Mouse (Mus musculus) adrenal gland, adult 2 months (tissue): Measurements from ENCODE around the gene Prr15l. TPM values are rescaled to one million over a fixed set of nuclear protein-coding genes. Genes with fewer than 3 reads are reported as not detected.

Source experiments
- DNase-seq: peaks from one replicate; pipeline ENCODE4 v3.0.0; 2021
- polyA plus RNA-seq: library from polyadenylated mRNA; depleted of rRNA; stranded (reverse); fragments of >200 nt; gene quantifications from 2 replicates; pipeline ENCODE4 v1.2.3, GENCODE M21; 2012
- total RNA-seq, 2 experiments: library from RNA; stranded (reverse); gene quantifications; 2 replicates each; pipeline ENCODE4 v1.2.3; 2021

The Prr15l gene
- total and polyA plus RNA-seq, 3 experiments: 0.52 to 0.66 TPM; not detected in 1

DNA sequence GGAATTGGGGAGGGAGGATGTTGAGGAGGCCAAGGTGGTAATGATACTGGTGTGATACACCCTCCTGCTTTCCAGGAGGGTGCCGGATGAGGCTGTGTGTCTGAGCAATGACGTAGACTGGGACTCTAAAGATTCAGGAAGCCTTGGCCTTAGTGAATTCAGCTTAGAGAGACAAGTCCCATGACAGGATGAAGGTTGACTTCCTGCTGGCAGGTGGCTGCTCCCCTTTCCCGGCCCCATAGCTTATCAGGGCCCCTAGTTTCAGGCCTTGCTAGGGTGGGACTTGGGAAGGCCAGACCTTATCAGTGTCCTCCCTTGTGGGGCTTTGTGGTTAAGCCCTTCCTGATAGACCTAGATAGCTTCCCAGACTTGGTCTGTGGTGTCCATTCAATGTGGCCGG lies 19.9 kb downstream of the Prr15l start:
- no peak for DNase-seq

DNA sequence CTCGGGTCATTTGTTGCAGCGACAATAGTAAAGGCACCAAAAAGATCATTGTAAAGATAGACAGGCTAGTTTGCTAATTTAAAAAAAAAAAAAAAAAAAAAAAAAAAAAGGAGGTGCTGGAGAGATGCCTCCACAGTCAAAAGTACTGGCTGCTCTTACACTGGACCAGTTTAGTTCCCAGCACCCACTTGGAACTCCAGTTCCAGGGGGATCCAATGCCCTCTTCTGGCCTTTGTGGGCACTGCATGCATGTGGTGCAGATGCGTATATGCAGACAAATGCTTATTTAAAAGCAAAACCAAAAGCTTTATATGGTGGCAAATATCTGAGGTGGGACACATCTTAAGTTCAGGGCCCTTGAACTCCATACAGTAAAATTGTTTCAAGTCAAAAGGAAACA lies 22.9 kb downstream of the Prr15l start:
- DNase-seq: no peak

DNA sequence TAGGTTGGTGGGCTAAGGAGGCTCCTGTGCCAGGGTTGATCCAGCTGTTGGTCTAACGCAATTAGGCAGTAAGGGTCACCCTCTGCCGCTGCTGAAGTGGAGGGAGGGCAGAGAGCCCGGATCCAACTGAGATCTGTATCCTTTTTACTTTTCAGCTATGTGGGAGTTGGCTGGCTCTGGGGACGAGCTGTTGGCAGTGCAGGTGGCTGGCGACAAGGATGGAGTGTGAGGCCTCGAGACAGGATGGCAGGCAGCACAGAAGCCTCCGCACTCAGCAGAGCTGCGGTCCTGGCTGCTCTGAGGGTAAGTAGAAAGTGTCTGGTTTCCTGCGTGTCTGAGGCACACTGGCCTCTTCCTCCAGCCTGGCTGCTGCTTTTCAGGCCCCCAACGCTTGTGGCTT lies 24.5 kb downstream of the Prr15l start:
- no peak for DNase-seq

DNA sequence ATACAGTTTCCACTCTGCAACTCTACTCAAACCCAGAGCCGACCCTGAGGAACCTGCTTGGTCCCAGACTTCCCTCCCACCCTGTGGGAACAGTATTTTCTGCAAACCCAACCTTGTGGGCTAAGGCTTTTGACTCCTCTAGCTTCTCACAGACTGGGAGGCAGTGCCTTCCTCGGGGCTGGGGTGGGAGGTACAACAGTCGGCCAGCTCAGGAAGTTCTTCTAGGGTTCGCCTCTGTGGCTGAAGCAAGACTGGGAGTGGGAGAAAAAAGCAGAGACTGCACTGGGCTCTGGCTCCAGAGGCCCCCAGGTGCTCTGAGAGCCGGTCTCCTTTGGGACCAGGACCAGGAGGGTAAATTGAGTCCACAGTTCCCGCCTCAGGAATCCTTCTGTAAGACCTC lies 25.0 kb downstream of the Prr15l start:
- no peak for DNase-seq

DNA sequence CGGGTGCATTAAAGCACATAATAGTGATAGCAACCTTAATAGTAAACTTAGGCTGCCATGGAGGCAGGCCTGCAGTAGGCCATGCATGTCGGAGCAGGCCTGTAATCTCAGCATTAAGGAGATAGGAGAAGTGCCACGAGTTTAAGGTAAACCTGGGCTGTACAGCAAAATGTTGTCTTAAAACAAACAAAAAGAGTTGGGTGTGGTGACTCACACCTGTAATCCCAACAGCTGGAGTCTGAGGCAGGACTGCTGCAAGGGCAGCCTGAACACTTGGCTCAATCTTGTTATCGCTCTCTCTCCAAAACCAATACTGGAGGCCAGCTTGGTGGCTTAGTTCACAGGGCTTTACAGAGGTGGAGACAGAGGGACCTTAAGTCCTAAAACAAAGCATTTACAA lies 27.2 kb downstream of the Prr15l start:
- DNase-seq: no peak

DNA sequence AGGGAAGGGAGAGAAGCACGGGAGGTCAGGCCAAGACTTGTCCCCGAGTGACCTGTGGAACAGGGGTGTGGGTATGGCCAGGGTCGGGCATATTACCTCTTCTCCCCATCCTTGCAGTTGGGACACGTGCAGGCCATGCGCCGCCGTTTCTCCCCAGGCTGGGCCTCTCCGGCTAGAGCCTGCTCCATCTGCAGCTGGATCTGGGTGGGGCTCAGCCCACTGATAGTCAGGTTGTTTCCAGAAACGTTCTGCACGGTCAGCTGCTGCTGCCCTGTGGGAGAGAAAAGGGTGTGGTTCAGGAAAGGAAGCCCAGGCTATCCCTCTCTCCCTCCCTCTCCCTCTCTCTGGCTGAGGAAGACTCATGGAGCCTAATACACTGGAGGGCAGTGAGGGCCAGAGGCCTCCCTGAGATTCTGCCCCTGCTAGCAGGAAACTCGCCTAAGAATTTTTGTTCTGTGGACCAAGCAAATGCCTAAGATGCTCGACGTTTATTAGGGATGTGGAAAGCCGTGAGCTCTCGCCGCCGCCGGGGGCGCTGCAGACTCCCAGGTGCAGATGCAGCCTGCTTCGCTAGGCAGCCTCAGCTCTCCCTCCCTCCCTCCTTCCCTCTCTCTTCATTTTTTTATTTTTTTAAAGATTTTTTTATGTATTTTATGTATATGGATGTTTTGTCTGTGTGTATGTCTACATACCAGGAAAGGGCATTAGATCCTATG lies 28.3 kb downstream of the Prr15l start:
- no peak for DNase-seq

DNA sequence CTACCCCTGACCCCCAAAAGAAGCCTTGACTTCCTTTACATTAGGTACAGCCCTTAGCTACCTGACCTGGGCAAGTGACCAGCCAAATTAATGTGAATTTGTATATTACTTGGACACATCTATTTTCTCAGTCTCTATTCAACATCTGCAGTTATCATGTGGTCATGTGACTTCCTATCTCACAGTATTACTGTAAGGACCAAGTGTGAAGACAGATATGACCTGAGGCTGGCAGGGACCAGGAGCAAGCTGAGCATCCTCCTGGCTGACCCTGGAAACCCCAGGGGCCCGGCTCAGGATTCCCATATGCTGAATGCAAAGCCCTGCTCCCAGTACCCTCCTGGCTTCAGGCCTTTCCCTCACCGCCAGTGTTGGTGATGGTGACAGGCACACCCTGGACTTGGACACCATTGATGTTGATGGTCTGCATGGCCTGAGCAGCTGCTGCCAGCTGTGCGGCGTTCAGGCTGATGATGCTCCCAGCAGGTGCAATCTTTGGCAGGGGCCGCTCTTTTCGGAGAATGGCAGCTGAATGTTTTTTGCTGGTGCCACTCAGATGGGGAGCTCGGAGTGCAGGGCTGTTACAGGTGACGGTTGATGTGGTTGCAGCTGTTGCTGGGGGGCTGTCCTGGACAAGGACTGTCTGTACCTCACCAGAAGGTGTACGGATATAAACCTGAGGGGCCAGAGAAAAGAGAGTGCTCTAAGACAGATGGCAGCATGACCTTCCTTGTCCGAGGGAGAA lies 29.3 kb downstream of the Prr15l start:
- DNase-seq: no peak

DNA sequence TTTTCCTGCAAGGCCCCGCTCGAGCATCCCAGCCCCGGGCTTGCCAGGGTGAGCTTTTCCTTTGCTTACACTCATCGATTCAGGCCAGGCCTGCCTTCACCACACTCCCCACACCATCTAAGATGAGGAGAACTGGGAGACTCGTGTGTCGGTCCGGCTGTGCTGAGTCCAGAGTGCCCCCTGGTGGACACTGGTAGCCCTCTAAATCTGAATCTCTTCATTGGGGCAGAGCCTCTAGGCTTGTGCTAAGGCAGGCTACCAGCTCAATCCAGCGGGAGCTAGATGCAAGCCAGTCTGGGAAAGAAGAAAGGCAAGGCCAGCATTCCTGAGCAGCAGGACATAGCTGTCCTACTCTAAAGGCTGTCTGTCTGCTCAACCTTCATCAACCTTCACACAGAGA lies 35.7 kb downstream of the Prr15l start:
- DNase-seq: peak; percentile 90

DNA sequence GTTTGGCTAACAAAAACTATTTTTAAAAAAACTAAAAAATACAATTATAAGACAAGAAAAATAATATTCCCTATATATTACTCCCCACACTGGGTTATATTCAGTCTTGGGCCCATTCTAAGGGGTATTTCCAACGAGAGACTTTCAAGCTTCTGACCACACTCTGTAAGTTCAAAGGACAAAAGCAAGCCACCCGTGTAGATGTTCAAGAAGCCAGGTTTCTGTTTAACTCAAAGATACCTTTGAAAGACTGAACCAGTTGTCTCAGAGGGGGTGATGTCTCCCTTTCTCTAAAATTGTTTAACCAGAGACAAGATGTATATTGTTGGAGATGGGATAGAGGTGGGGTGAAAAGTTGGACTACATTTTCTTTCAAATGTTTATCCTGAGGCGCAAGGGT lies 38.3 kb downstream of the Prr15l start:
- DNase-seq: no peak

DNA sequence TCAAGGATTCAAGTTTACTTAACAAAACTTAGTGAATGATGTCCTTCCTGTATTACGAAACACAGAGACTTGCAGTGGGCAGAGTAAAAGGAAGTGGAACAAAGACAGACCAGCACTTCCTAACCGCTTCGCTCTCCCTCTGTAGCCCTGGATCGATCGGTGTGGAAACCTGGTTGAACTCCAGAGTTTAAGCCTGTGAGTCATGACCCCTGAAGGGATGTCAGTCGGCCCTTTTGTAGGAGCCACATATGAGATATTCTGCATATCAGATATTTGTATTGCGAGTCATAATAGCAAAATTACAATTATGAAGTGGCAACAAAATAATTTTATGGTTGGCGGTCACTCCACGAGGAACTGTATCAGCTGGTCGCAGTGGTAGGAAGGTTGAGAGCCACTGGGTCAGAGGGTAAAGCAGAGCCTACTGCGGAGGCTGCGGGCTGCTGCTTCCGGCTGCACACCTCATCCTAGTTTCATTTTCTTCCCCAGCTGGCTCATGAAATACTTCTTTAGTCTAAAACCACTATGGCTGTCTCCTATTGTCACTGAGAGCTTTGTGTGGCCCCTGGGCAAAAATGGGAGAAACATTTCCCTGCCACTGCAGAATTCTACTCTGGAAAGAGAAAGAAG lies 39.1 kb downstream of the Prr15l start:
- peak; percentile 35 for DNase-seq

DNA sequence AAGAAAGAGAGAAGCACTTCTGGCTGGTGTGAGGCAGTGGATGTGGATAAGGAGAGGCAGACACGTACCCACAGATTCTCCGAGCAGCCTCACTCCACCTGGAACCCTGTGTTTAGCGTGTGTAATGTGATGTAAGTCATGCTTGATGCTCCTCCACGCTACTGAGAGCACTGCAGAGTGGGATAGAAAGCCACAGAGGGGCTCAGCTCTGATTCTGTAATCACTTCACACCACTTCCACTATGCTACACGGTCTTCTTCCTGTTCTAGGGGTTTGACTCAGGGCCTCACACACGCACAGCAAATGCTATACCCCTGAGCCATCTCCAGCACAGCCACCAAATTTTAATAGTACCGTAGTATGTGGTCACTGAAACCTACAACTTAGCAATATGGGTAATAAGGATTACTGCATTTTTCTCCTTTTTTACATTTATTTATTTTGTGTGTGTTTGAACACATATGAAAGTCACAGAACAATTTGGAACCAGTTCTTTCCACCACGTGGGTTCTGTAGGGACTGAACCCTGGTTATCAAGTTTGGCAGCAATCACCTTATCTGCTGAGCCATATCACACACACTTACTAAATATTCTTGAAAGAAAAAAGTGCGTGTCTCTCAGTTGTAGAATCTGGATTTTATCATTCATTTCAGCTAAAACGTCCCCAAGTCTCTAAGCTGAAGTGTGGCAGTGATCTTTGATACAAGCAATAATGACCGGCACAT lies 39.8 kb downstream of the Prr15l start:
- no peak for DNase-seq

DNA sequence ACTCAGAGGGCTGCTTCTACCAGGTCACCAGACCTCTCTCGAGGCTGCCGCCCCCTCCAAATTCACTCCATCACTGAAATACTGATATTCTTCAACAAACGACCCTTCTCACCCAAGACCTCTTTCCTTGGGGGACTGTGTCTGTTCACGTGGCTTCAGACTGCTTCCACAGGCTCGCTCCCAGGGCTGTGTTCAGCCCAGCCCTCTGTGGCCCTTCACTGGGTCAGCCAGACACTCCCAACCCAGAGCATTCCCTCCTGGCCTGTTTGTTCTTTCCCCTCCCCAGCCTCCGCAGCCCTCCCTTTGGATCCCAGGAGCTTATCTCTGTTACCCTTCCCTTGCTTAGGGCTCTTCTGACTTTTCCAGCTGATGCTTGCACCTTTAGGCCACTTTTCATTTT lies 40.6 kb downstream of the Prr15l start:
- no peak for DNase-seq

DNA sequence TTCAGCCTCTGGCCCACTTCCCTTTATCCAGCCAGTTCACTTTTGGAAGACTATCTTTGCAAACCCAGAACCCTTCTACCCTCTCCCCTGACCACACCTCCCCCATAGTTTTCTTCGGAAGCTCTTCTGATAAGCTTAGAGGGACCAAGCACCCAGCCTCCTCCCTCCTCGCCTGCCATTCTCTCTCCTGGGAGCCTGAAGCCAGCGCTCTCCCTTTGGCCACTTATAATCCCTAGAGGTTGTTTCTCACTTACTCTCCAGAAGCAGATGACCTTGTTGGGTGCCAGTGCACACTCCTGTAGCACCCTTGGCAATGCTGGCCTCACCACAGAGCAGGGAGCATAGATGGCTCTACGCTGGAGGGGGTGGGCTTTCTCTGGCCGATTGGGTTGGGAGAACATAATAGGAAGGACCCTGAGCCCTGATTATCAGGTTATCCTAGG lies 41.4 kb downstream of the Prr15l start:
- DNase-seq: no peak

DNA sequence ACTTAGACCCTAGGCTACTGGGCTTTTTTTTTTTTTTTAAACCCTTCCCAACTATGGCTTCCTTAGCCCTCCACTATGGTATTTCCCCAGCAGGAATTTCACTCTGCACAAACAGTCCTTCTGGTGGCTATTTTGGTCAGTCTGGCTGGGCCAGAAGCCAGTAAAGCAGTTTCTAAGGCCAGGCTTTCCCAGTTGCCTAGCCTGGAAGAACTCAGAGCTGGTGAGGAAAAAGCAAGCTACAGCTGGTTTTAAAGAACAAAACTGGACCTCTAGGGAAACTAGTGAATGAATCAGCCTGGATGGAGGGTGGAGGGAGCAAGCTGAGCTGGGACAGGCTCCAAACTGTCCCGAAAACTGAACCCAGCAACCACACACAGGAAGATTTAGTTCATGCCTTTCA lies 41.8 kb downstream of the Prr15l start:
- DNase-seq: peak; percentile 56

DNA sequence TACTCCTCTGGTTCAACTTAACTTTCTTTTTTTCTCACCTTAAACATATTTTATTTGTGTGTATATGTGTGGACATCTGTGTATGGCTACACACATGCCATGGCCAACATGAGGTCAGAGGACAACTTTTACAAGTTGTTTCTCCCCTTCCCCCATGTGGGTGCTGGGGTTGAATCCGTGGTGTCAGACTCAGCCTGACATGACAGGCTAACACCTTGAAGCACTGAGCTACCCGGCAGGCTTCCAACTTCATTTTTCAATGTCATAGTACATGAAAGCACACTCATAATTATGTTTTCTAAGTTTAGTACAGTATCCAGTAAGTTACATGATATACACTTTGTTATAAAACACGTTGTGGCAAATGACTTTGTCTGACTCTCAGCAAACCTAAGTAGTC lies 42.4 kb downstream of the Prr15l start:
- DNase-seq: no peak

DNA sequence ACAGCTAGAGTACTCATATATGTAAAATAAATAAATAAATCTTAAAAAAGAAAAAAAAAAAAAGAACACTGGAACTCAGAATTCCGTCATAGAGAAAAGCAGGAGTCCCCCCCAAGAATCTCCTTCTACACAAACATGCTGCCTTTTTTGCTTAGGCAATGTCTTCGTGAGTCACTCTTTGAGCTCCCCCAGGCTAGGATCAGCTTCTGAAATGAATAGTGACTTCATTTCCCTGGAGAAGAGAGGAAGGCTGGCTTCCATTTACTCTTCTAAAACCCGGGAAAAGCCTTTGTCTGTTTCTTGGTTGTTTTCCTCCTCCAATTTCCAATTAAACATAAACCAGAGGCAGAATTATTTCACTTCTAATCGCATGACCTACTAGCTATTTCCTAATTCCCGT lies 45.0 kb downstream of the Prr15l start:
- no peak for DNase-seq

DNA sequence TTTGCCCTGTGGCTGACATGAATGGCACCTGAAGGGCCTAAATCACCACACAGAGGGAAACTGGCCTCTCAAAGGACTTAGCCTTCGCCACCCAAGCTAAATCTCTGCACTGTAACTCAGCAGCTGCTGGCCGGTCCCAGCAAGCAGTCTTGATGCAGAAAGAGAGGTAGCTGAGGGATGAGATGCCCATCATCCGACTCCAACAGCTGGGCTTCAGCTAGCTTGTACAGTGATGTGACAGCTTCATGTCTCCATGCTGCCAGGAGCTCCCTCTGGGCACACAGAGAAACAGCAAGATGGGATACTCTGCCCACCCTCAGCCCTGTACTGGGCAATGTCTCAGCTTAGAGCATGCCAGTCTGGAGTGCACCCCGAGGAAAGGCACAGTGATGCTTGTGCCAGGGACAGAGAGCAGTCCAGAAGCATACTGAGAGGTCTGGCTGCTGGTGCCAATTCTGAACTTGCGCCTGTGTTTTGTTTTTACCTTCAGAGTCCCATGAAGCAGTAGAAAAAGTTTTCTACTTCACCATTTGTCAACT lies 45.6 kb downstream of the Prr15l start:
- no peak for DNase-seq

DNA sequence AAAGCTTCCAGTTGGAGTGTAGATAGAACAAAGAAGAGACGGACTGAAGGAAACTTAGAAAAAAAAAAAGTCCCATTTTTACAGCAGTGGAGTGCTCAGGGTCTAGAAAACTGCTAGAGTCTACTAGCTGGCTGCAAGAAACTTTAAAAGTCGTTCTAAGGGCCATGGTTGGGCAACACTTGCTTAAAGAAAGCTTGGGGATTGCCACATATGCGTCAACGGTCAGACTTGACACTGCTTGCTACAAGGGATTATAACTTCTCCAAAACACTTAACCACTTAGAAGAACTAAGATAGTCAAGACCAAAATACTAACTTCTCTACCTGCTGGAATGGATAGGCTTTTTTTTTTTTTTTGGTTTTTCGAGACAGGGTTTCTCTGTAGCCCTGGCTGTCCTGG lies 46.9 kb downstream of the Prr15l start:
- DNase-seq: no peak

DNA sequence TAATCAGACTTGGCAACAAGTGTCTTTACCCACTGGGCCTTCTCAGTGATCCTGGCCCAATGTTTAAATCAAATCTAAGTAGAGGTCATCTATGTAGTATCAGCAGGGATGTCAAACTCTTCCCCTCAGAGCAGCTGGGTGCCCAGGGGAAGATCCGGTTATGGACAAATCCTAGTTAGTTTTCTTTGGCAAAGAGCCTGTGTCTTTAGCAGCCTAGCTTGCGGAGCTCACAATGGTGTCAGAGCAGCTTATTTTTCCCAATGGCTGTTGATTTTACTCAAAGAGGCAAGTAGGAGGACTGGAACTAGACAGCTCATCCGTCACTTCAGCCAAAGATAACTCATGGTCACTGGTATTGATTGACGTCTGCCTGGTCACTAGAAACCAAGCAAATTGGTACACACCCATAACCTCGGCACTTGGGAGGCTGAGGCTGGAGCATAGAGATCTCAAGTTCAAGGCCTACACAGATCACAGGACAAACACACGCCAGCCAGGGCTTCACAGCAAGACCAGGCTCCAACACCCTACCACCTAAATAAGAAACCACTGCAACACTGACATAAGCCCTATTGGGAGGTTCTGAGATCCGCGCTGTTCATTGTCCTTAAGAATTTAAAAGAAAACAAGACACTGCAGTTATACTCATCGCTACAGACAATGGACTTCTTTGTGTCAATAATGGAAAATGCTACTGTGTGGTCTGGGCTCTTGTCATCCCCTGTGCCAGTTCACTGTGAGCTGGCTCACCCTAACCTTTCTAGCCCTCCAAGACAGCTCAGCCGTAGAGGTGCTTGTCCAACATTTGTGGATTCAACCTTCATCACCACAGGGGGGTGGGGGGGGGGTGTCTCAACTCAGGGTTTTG lies 47.8 kb downstream of the Prr15l start:
- DNase-seq: peak; percentile 44

DNA sequence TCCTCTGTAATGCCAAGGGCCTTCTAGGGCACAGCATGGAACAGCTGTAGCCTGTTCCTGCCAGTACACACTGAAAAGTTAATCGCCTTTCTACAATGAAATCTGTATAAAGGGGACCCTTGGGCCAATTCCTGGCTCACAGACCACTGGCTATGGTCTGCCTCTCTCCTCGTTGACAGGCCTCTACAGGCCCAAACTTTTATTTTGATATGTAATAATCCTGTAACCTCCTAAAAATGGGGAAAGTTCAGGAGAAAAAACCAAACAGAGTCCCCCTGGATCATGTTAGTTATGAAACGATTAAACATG lies 48.4 kb downstream of the Prr15l start:
- DNase-seq: no peak

DNA sequence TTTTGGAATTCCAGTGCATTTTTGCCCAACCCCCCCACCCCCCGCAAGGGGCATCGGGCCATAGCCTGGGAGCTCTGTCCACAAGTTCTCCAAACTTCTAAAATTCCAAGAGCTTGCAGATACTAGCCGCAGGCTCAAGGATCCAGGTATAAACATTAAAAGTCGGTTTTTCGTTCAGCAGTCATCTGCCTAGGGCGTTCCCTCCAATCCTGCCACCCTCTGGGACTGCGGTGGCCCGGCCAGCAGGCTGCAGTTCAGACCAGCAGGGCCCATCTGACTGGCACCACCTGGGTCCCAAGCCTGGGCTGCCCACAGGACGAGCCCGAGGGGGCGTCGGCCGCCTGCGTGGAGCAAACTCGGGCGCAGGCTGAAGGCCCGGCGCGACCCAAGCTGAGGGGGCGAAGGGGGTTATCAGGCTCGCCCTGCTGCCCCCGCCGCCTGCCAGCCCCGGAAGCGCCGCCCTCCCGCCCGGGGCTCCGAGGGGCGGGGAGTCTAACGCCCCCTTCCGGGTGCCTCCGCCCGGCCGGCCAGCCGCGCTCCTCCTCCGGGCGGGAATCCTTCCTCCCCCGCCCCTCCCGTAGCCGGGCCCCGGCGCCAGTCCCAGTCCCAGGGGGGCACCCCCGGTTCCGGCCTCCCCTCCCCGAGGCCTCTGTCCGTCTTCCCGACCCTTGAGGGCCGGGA lies 49.1 kb downstream of the Prr15l start:
- DNase-seq: peak; percentile 95
